Mouse (Mus musculus) brain, adult 2 months (tissue): ENCODE measurements around the gene Ppox.
"Not testable (repeated sequence)": the region's sequence is repeated elsewhere in the genome, so short reads cannot be mapped to it uniquely, and the experiment has no call there.

Experiments used
- DNase-seq: peaks from one replicate; pipeline ENCODE4 v3.0.0; 2011; ENCODE audit warnings: low read depth, low spot score

The Ppox gene

GRCm38 (mm10) chr1:171245353-171245752 lies 35.6 kb downstream of the Ppox start:
- DNase-seq: no peak

- DNase-seq: not testable (repeated sequence)
Measured at GRCm38 (mm10) chr1:171241952-171242351, 39.0 kb downstream of the Ppox start.

DNA sequence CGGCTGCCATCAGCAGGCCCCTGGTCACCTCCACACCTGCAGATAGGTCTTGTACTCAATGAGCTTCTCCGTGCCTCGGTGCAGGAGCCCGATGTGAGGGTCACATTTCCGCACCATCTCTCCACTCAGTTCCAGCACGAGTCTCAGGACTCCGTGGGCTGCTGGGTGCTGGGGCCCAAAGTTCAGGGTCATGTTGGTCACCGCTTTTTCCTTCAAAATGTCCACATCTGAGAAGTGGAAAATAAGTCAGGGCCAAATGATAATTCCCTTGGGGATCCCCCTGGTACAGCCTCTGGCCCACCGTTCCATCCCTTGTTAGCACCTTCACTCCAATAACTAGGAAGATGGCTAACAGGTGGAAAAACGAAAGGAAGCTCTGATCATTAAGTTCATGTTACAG lies 40.1 kb downstream of the Ppox start:
- DNase-seq: no peak

DNA sequence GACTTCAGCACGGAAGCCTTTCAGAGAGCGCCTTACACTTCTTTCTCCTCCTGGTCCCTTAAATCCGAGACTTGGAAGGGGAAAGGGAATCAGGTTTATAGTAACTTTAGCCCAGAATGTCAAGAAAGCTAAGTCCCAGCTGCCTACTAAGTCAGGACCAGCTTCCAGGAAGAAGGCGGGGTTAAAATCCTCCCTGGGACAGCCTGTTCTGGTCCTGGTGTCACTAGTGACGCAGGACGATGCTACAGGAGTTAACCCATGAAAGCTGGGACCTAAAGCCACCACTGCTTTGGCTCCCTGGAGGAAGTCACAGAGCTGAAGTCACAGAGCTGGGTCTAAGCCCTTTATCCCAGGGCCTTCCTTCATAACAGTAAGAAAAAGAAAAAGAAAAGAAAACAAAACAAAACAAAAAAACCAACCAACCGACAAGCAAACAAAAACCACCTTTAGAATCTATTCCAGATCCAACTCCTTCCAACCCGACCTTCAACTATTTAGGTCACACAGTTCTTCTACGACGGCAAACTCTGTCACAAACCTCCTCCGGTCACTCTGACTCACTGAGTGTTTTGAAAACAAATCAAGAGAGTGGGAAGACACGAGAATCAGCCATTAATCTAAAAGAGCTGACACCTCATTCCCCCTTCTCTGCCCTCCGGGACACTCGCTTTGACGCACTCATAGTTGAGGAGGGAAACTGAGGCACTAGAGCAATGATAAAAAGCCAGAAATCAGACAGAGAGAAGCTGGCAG lies 40.8 kb downstream of the Ppox start:
- no peak for DNase-seq

- peak; percentile 62 for DNase-seq
Measured at GRCm38 (mm10) chr1:171238463-171238862, 42.5 kb downstream of the Ppox start.

DNA sequence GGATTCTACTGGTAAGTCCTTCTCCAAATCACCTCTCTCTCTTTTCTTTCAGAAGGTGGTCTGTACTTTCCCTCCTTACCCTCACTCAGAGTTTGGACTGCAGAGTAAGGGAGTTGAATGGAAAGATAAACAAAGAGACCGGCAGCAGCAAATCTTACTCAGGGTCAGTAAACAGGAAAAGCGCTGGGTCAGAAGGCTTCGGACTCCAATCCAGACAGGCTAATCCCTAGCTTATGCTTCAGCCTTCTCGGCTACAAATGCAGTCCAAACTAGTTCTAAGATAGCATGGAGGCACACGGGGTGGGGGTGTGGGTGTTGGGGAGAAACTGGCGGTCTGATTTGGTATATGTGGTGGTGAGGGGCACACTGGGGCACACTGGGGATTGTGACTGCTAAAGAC lies 43.5 kb downstream of the Ppox start:
- no peak for DNase-seq

GRCm38 (mm10) chr1:171235791-171236190 lies 45.2 kb downstream of the Ppox start:
- no peak for DNase-seq

- DNase-seq: no peak
Measured at GRCm38 (mm10) chr1:171234538-171234937, 46.4 kb downstream of the Ppox start.

- DNase-seq: no peak
Measured at GRCm38 (mm10) chr1:171234126-171234525, 46.9 kb downstream of the Ppox start, which contains the start of gene Fcer1g. Gene Fcer1g (minus strand): TSS chr1:171234365.

GRCm38 (mm10) chr1:171232800-171233730 lies 47.9 kb downstream of the Ppox start:
- no peak for DNase-seq

DNA sequence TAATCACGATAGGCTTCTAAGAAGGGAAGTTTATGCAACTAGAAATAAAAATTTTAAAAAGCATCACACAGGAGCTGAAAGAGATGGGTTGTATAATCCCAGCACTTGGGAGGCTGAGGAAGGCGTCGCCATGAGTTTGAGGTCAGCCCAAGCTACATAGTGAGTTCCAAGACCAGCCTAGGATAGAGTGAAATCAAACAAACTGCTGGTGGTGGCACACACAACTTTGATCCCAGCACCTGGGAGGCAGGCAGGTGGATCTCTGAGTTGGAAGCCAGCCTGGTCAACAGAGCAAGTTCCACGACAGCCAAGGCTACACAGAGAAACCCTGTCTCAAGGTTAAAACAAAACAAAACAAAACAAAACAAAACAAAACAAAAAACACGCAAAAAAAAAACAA lies 48.6 kb downstream of the Ppox start:
- DNase-seq: no peak

GRCm38 (mm10) chr1:171231844-171232243 lies 49.1 kb downstream of the Ppox start:
- DNase-seq: no peak

DNA sequence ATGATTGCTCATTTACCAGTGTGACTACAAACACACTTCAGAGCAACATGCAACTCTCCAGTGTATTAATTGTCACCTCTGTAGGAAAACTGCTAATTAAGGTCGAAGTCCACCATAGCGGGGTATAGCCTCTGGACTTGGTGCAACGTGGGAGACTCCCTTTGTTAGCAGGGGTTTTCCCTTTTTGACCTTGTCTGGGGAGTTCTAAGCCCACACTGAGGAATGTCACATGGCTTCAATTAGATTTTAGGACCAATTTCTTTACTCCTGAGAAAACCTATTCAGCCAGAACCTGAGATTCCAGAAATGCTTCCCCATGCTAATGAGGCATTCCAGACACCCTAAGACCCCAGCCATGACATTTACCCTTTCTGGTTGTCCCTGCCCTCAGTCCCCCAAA lies 50.8 kb downstream of the Ppox start:
- DNase-seq: no peak

DNA sequence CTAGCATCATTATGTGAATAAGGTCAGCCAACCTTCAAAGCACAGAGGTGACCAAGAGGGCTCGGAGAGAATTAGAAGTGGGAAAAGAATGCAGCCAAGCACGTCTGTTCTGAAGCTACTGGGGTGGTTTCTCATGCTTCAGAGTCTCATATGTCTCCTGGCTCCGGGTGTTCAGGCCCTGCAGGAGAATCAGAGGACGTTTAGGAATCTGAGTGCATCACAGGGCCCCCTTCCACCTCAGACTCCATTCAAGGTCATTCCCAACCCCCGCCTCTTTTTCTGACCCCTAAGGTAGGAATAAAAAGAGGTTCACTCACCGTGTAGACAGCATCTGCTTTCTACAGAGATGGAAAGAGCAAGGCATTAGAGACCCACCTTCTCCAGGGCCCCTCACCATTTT lies 51.2 kb downstream of the Ppox start:
- no peak for DNase-seq

DNA sequence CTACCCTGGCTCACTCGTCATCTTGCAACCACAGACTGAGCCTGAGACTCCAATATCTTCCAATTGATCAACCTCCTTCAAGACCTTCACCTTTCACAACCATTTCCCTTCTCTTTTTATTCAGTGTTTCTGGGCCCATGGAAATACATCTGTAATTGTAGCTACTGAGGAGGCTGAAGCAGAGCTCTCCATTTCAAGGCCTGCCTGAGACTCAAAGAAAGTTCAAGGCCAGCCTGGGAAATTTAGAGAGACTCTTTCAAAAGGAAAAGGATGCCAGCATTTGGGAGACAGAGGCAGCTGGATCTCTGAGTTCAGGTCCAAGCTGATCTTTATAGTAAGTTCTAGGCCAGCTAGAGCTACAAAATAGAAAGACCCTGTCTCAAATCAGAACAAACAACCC lies 53.1 kb downstream of the Ppox start:
- DNase-seq: no peak

DNA sequence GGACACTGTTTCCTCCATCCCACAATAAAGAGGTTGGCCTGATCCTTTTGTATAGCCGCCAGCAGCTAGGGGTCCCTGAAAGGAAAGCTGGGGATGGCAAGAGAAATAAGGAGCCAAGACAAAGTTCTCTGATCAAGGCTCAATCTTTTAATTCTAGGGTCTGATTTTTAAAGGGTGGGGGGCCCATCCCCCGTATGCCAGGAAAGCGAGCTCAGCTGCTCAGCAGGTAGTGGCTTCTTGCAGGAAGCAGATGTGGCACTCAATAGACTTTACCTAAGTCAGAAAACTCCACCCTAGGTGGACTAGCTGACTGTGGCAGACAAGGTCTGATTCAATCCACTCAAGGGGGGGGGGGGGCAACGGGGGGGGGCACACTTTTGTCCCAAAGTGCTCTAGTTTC lies 54.2 kb downstream of the Ppox start:
- no peak for DNase-seq
